Mouse (Mus musculus): ENCODE data around the gene Clip4.

Gene Clip4

DNA sequence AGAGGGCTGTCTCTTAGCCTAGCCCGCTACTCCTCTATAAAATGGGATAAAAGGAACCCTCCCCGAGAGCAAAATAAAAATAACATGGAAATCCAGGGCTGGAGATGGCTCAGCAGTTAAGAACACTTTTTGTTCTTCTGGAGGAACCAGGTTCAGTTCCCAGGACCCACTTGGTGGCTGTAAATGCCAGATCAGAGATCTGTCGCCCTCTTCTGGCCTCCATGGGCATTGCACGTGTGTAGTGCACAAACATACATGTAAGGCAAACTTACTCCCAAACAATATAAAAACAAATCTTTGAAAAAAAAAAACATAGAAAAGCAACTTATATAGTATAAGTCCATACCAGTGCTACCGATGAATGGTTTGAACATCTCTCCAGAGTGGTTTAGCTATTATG lies 104.7 kb downstream of the Clip4 start:
- peak; percentile 38 for DNase-seq (ENCODE audit: low read depth, low spot score)

DNA sequence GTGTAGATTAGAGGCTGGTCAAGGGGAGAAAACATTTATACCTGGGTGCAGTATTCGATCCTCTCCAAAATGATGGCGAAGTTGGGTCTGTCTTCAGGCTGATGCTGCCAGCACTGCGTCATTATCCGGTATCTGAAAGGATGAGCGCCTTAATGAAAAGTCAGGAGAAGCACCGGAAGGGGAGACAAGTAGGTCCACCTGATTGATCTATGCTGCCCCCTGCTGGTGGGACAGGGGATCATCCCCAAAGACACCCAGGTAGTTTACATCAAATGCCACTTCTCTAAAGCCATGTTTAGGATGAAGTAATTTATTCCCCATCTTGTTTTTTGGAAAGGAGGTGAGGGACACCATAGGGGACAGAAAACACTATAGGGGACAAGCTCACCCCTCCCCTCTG lies 105.8 kb downstream of the Clip4 start:
- peak; percentile 31 for DNase-seq (ENCODE audit: low read depth, low spot score)

DNA sequence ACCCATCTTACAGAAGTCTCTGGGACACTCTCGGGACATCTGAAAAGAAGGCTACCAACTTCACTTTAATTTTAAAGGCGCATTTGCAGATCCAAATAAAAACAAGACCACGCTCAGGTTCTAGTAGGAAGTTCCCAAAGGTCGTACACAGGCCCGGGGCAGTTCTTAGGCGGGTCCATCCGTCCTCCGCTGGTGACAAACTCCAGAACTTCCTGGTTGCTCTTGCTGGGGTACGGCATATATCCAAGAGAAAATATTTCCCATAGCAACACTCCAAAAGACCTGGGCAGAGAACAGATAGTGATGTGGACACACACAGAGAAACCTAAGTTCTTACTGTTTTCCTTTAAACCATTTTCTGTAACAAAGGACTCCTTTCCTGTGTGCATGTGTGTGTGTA lies 106.5 kb downstream of the Clip4 start:
- DNase-seq (ENCODE audit: low read depth, low spot score) = no peak

DNA sequence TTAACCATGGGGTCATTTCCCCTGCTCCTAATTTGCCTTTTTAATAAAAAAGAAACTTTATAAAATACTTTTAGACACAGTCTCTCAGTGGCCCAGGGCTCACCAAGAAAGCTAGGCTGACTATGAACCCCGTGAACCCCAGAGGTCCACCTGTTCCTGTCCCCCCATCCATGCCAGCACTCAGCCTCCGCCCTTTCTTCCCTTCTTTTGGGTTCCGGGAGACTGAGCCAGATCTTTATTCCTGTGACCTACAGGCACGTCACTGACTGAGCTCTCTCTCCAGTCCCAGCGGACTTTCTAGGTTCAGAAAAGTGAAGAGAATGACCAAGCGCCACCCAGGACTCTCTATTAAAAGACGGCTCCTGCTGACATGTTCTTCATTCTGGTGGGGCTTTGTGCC lies 107.2 kb downstream of the Clip4 start:
- DNase-seq (ENCODE audit: low read depth, low spot score) = no peak

DNA sequence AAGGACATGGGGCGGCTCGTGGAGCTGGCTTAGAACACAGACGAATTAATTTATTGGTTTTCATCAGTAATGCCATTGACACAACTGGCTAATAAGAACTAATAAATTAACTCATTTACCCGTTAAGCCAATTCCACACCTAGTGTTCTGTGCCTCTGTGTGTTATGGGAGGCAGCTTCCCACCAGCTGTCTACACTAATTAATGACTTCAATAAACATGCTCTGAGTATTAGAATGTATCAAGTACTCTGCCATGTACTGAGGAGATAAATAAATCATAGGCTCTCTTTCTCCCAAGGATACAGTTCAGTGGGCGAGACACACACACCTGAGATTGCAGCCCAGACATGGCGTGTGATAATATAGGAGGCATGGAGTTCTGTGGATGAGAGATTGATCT lies 113.1 kb downstream of the Clip4 start:
- DNase-seq (ENCODE audit: low read depth, low spot score) = no peak

DNA sequence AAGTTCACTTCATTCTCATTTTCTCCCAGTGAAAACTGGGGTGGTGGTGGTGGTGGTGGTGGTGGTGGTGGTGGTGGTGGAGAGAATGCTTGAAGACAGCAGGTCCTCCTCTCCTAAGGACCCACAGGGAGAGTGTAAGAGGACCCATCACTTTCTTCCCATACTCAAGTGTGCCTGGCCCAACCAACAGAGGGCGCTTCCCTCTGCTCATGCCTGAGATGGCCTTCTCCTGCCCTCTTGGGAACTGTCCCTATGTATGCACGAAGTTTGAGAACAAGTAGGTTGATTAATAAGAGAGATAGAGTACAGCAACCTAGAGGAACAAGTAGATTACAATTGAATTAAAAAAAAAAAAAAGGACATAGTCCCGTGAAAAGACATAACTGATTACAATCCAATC lies 140.8 kb downstream of the Clip4 start:
- no peak for DNase-seq (ENCODE audit: low read depth, low spot score)

DNA sequence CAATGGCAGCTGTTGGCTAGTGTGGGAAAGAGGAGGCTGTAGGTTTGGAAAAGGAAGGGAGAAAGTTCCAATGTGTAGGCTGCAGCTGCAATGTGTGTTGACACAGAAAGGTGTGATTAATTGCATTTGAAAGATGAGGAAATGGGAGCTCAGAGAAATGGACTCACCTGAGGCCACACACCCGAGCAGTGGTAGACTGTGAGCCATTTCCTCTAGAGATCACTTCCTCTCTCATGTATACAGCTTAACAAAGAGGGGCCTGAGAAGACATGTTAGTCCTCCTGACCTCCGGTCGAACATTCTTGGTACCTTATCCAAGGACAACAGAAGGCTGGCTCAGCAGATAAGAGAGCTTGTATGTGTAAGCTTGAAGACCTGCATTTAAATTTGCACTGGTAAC lies 144.9 kb downstream of the Clip4 start:
- DNase-seq (ENCODE audit: low read depth, low spot score) = peak; percentile 14

Data from WW6 (cell line).